Mouse (Mus musculus) stomach, postnatal 0 days (tissue): ENCODE measurements at regions not wholly inside any gene's neighbourhood (a gene's known extent, or its start where the extent isn't known, plus 50 kb on each side); places are given as distances from the start of the nearest gene placed in this dataset.

ENCODE experiments used
- ATAC-seq: fragments of 200-750 bp; cut with Nextera tagmentation; 2 replicates; pipeline ENCODE4 v1.8.0; 2017; ENCODE audit not compliant: low FRiP score, low TSS enrichment
- DNase-seq: peaks from one replicate; pipeline ENCODE4 v3.0.0-alpha.2; 2016; ENCODE audit warnings: low spot score
- H3K27ac ChIP-seq: fragments of 300-500 bp; sonication (generic); replicated peaks from 2 replicates; pipeline ENCODE4 v1.5.1; 2014; ENCODE audit warnings: mild to moderate bottlenecking, control low read depth
- H3K27me3 ChIP-seq: fragments of 300-500 bp; sonication (generic); 2 replicates; pipeline ENCODE4 v1.6.1; 2014; ENCODE audit warnings: low read length; ENCODE audit not compliant: control insufficient read depth, insufficient read depth
- H3K36me3 ChIP-seq: fragments of 300-500 bp; sonication (generic); 2 replicates; pipeline ENCODE4 v1.6.1; 2014; ENCODE audit warnings: low read length, mixed read lengths; ENCODE audit not compliant: control insufficient read depth, insufficient read depth
- H3K4me1 ChIP-seq: fragments of 300-500 bp; sonication (generic); replicated peaks from 2 replicates; pipeline ENCODE4 v1.6.1; 2014; ENCODE audit warnings: antibody characterized with exemption; ENCODE audit not compliant: control insufficient read depth, insufficient read depth
- H3K4me2 ChIP-seq: fragments of 300-500 bp; sonication (generic); replicated peaks from 2 replicates; pipeline ENCODE4 v1.6.1; 2014; ENCODE audit warnings: low read depth, mild to moderate bottlenecking, control low read depth, moderate library complexity
- H3K4me3 ChIP-seq: fragments of 300-500 bp; sonication (generic); 2 replicates; pipeline ENCODE4 v1.5.1; 2014; ENCODE audit warnings: low read depth, low read length, control low read depth
- H3K9ac ChIP-seq: fragments of 300-500 bp; sonication (generic); 2 replicates; pipeline ENCODE4 v1.6.1; 2014; ENCODE audit warnings: mild to moderate bottlenecking, low read length, control low read depth, mixed read lengths
- H3K9me3 ChIP-seq: fragments of 300-500 bp; sonication (generic); 2 replicates; pipeline ENCODE4 v1.6.1; 2016; ENCODE audit warnings: low read length; ENCODE audit not compliant: control insufficient read depth
- CTCF ChIP-seq: IDR thresholded peaks from 2 replicates; pipeline ENCODE4 v1.5.1; 2016; ENCODE audit warnings: antibody characterized with exemption, low read depth, mild to moderate bottlenecking, moderate library complexity
- EP300 ChIP-seq: optimal IDR thresholded peaks from 2 replicates; pipeline ENCODE3; 2016; ENCODE audit warnings: antibody characterized with exemption
- WGBS: fragments of 180-500 bp; shearing (Covaris S2); extraction: QIAGEN DNeasy Blood & Tissue Kit; methylation state at CpG from one replicate; pipeline ENCODE4 v1.1.7; 2014; 5-methylcytosine and 5-hydroxymethylcytosine counted together

- WGBS, result 56% methylated on average over 5 of the region's 5 CpGs
- Histone ChIP-seq H3K36me3 (no peaks in the 10 kb centered on the region), H3K4me3 (no peak overlapping the region), H3K4me2 (no peak overlapping the region), H3K9ac (no peak overlapping the region), H3K27ac (no peak overlapping the region), H3K27me3 (no peaks in the 10 kb centered on the region), H3K4me1 (no peaks in the 10 kb centered on the region), H3K9me3 (no peaks in the 10 kb centered on the region)
- ATAC-seq, result no peak
- TF ChIP-seq EP300, result no peak
- no peak for TF ChIP-seq CTCF
- no peak for DNase-seq
Observed at GRCm38 (mm10) chrX:10647332-10647731, 67.5 kb upstream of the Mid1ip1 start.

- ATAC-seq (no peak), DNase-seq (no peak)
- whole genome bisulfite sequencing, result 14% methylated on average over 4 of the region's 4 CpGs
Observed at GRCm38 (mm10) chrX:10650881-10651280, 63.9 kb upstream of the Mid1ip1 start.

More at GRCm38 (mm10) chrX:10650881-10651280, 63.9 kb upstream of the Mid1ip1 start:
- Histone ChIP-seq H3K27ac (no peak overlapping the region), H3K9ac (no peak overlapping the region), H3K4me1 (no peaks in the 10 kb centered on the region), H3K36me3 (no peaks in the 10 kb centered on the region), H3K4me3 (no peak overlapping the region), H3K27me3 (no peaks in the 10 kb centered on the region), H3K4me2 (no peak overlapping the region), H3K9me3 (no peaks in the 10 kb centered on the region)
- TF ChIP-seq CTCF (peak; percentile 75), EP300 (no peak)
